Mouse (Mus musculus) left cerebral cortex, adult 11 months (tissue): ENCODE measurements around the gene Akap10.
"Not testable (repeated sequence)": the region's sequence is repeated elsewhere in the genome, so short reads cannot be mapped to it uniquely, and the experiment has no call there.

Source experiments
- DNase-seq: peaks from one replicate; pipeline ENCODE4 v3.0.0; 2022; ENCODE audit warnings: low spot score

Akap10 gene

GRCm38 (mm10) chr11:61930098-61930517 lies at the start of gene Akap10:
Gene Akap10, minus strand, starts transcription at chr11:61930252.
- peak; percentile 92 for DNase-seq

GRCm38 (mm10) chr11:61975783-61976182 lies 45.7 kb upstream of the Akap10 start:
- DNase-seq = no peak

DNA sequence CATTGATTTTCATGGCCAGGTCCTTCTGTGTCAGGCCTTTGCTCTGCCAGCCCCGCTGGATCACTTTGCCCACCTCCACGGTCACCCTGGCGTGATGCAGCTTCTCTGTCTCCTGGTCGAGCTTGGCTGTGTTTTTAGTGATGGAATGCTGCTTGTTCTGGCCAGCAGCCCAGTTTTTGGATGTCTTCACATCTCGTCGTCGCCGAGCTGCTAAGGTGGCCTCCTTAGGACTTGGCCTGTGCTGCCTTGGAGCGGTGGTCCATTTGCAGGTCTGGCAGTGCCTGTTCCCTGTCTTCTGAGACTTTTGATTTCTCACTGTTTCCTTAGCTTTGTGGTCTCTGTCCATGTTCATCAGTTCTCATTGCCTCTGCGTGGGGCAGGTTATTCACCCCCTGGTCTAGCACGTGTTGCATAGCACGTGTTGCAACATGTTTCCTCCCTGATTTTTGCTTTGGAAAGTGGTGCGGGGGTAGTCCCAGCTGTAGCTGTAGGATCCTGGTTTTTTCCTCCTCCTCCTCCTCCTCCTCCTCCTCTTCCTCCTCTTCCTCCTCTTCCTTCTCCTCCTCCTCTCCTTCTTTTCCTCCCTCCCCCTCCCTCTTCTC lies 44.2 kb upstream of the Akap10 start:
- DNase-seq = no peak

- no peak for DNase-seq
Observed at GRCm38 (mm10) chr11:61971441-61972221, 41.6 kb upstream of the Akap10 start.

DNA sequence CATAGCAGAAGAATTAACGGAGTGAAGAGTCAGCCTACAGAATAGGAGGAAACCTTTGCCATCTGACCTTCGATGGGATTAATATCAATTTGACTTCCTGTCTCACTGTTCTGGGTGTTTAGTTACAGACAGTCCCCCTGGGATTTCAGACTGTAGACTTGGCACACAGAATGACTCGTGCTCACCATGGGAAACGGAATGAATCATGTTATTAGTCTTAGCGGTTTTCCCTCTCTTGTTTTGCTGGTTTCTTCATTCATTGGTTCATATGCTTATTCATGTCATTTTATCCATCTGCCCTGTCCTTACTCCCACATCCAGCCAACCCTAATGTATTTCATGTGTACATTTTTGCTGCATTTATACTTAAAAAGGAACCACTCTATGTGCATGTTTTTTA lies 40.8 kb upstream of the Akap10 start:
- no peak for DNase-seq

- no peak for DNase-seq
Observed at GRCm38 (mm10) chr11:61968875-61969274, 38.8 kb upstream of the Akap10 start.

DNA sequence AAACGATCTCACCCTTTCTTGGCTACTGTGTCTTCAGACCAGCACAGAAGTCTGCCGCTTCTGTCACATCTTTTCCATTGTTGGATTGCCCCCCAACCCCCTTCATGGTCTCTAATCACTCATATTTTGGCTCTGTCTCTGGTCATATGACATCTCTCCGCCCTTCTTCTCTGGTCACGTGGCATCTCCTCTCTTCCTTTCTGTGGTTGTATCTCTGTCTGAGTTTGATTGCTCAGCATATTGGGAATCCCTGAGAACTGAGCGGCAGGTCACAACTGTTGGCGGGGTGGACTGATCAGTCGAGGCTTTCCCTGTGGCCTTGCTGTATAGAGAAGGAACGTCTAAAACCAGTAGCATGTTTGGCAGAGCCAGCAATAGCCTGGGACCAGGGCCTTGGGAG lies 37.0 kb upstream of the Akap10 start:
- DNase-seq = no peak

- no peak for DNase-seq
Observed at GRCm38 (mm10) chr11:61964611-61965010, 34.6 kb upstream of the Akap10 start.

GRCm38 (mm10) chr11:61963193-61963592 lies 33.1 kb upstream of the Akap10 start:
- no peak for DNase-seq

GRCm38 (mm10) chr11:61962684-61963083 lies 32.6 kb upstream of the Akap10 start:
- DNase-seq = no peak

- DNase-seq = no peak
Observed at GRCm38 (mm10) chr11:61960096-61960495, 30.0 kb upstream of the Akap10 start.

- not testable (repeated sequence) for DNase-seq
Observed at GRCm38 (mm10) chr11:61958706-61959105, 28.7 kb upstream of the Akap10 start.

GRCm38 (mm10) chr11:61957296-61957813 lies 27.3 kb upstream of the Akap10 start:
- DNase-seq = no peak

DNA sequence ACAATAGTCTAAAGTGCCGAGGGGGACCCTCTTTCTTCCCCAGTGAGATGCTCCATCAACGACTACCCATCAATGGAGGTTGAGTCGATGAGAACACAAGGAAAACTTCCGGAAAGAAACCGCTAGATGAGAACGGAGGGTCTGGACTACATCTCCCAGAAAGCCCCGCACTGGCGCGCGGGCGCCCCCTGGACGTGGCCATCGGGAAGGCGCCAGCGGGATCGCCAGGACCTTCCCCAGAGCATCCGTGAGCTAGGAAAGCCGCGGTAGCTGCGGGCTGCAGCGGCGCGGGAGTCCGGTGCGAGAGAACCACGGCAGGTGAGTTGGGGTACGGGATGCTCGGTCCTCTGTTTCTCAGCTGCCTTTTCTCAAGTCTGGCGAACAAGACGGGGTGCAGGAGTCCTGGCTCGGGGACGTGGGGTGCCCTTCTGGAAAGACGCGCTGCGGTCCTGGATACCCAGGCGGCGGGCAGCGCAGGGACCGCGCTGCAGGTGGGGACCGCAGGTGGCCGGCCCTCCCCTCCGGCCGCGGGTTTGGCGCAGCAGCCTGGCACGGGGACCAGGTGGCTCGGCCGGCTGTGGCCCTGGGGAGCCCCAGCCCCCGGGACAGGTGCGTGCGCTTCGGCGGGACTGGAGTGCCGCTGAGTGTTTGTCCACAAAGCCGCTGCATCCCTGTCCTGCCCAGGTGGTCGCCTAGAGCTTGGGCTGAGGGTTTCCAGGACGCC lies 26.7 kb upstream of the Akap10 start, which contains the start of gene Specc1:
Gene Specc1 (plus strand): TSS at position 192 of the 724 bp plus-strand sequence.
- peak; percentile 87 for DNase-seq

DNA sequence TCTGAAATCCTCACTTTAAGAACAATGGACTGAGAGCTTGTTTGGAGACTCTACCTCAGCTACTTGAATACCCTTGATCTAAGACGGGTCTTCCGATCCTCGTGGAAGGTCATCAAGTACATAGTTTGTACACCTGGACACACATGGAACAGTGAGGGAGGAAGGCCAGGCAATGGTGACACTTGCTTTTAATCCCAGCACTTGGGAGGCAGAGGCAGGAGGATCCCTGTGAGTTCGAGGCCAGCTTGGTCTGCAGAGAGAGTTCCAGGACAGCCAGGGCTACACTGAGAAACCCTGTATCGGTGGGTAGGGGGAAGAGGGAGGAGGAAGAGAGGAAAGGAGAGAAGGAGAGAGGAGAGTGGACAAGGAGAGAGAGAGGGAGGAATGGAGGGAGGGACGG lies 25.9 kb upstream of the Akap10 start:
- no peak for DNase-seq

GRCm38 (mm10) chr11:61955136-61955535 lies 25.1 kb upstream of the Akap10 start:
- no peak for DNase-seq

- DNase-seq = peak; percentile 71
Observed at GRCm38 (mm10) chr11:61950632-61951031, 20.6 kb upstream of the Akap10 start.

- DNase-seq = no peak
Observed at GRCm38 (mm10) chr11:61949315-61949714, 19.3 kb upstream of the Akap10 start.

GRCm38 (mm10) chr11:61946608-61947007 lies 16.6 kb upstream of the Akap10 start:
- DNase-seq = no peak

GRCm38 (mm10) chr11:61944417-61944816 lies 14.4 kb upstream of the Akap10 start:
- DNase-seq = no peak

DNA sequence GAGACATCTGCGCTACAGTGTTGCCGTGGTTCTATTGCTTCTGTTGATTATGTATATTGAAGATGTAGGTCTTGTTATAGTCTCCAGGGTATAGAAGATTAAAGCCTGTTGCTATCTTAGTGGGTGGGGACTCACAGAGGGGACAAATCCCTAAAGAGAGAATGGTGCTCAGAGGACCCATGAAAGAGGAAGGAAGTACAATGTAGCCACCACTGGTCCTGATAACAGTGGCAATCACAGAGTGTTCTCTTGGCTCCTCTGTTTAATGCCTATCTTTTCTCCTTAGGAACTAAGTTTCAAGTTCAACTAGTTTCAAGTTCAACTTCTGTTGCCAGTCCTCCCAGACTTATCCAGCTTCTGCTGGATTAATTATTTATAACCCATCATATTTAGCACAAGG lies 12.9 kb upstream of the Akap10 start:
- DNase-seq = no peak

DNA sequence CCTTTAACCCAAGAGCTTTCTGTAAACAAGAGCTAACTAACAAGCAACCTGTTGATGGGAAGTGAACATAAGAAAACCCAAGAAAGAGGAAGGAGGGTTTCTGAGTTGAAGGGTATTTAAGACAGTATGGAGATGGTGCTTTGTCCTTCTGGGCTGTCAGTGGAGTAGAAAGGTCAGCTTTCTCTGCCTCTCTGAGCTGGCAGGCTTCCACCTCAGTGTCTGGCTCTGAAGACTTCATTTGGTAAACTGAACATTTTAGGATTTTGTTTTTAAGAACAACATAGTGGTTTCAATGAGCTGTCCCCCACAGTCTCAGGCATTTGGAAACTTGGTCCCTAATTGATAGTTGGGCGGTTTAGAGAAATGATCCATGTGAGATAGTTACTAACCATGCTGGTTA lies 7.7 kb upstream of the Akap10 start:
- DNase-seq = no peak
